Comparison of ENCODE assay signal across 12 mouse cellular contexts in genomic region chr12:75833960-75834729, GRCm38 (mm10). TPM values are rescaled to one million over a fixed set of nuclear protein-coding genes. Genes with fewer than 3 reads are reported as not detected.
DNase-seq lines count a peak whose midpoint lies in the region; ATAC-seq and TF ChIP-seq lines count a peak whose summit lies in the region.
"Had no signal": no experiment of that assay in that cellular context is flagged by ENCODE, and none has a peak within 500 bp of the region (broad histone marks: within the 10 kb centered on the region; RNA-seq: fewer than 3 reads in every experiment).

No protein-coding gene starts in this region.

- no peak overlapping the region for H3K4me3 ChIP-seq in heart, embryonic 13.5 days
- no peak overlapping the region for H3K4me3 ChIP-seq in lung, embryonic 16.5 days (ENCODE audit: low read length)
- no peak overlapping the region for H3K4me3 ChIP-seq in lung, adult 2 months (replicated peaks; ENCODE audit: extremely low read depth, low read depth, low read length)
- H3K4me3 ChIP-seq in intestine, embryonic 14.5 days (ENCODE audit: low read depth, low read length), result no peak overlapping the region; the same call in 1 of the 2 replicates
- H3K4me3 ChIP-seq in stomach, embryonic 16.5 days (replicated peaks; ENCODE audit: low read length), result no peak overlapping the region
- H3K4me3 ChIP-seq: forebrain, embryonic 15.5 days; lung, embryonic 15.5 days had no signal

- no peak for TF ChIP-seq POLR2A in lung, adult 2 months (IDR thresholded peaks at IDR 0.05; ENCODE audit: borderline replicate concordance, extremely low read depth, low read depth, low read length)

- WGBS in heart, embryonic 13.5 days, result 70% methylated on average over 14 of the region's 14 CpGs
- WGBS in lung, embryonic 16.5 days, result 58% methylated on average over 14 of the region's 14 CpGs
- 71% methylated on average over 14 of the region's 14 CpGs for WGBS in lung, adult 2 months
- 51% methylated on average over 14 of the region's 14 CpGs for WGBS in intestine, embryonic 14.5 days
- WGBS in stomach, embryonic 16.5 days, result 47% methylated on average over 14 of the region's 14 CpGs

- peak overlapping the region; percentile 34 for H3K27ac ChIP-seq in heart, embryonic 13.5 days (replicated peaks)
- H3K27ac ChIP-seq in lung, embryonic 16.5 days (ENCODE audit: low read length), result no peak overlapping the region
- H3K27ac ChIP-seq in intestine, embryonic 14.5 days (ENCODE audit: low read depth), result 0 out of 2 replicates have a peak overlapping the region, but pooled peaks have one; percentile 27
- peak overlapping the region; percentile 69 for H3K27ac ChIP-seq in stomach, embryonic 16.5 days (ENCODE audit: low read length)
- H3K27ac ChIP-seq: forebrain, embryonic 15.5 days; lung, embryonic 15.5 days had no signal

- H3K9me3 ChIP-seq in heart, embryonic 13.5 days, result no peaks in the 10 kb centered on the region
- no peaks in the 10 kb centered on the region for H3K9me3 ChIP-seq in lung, embryonic 16.5 days (ENCODE audit: control insufficient read depth, low read length)
- H3K9me3 ChIP-seq in intestine, embryonic 14.5 days (ENCODE audit: control insufficient read depth, low read length), result no peaks in the 10 kb centered on the region
- H3K9me3 ChIP-seq in stomach, embryonic 16.5 days (replicated peaks; ENCODE audit: control insufficient read depth, low read length), result no peaks in the 10 kb centered on the region
- H3K9me3 ChIP-seq: forebrain, embryonic 15.5 days; lung, embryonic 15.5 days had no signal

- H3K4me2 ChIP-seq in heart, embryonic 13.5 days, result peak overlapping the region; percentile 32
- H3K4me2 ChIP-seq in lung, embryonic 16.5 days (ENCODE audit: low read depth, low read length), result 0 out of 2 replicates have a peak overlapping the region, but pooled peaks have one; percentile 24
- H3K4me2 ChIP-seq in intestine, embryonic 14.5 days (ENCODE audit: low read length), result peak overlapping the region; percentile 31
- H3K4me2 ChIP-seq in stomach, embryonic 16.5 days (ENCODE audit: low read depth, low read length), result peak overlapping the region; percentile 32
- H3K4me2 ChIP-seq: forebrain, embryonic 15.5 days; lung, embryonic 15.5 days had no signal

- H3K27me3 ChIP-seq in heart, embryonic 13.5 days (replicated peaks), result no peaks in the 10 kb centered on the region
- H3K27me3 ChIP-seq in lung, embryonic 16.5 days (ENCODE audit: control insufficient read depth, insufficient read depth, low read depth, low read length), result no peaks in the 10 kb centered on the region
- no peaks in the 10 kb centered on the region for H3K27me3 ChIP-seq in intestine, embryonic 14.5 days (replicated peaks; ENCODE audit: control insufficient read depth, insufficient read depth, low read length)
- H3K27me3 ChIP-seq in stomach, embryonic 16.5 days (ENCODE audit: control insufficient read depth, insufficient read depth, low read length), result no peaks in the 10 kb centered on the region
- H3K27me3 ChIP-seq: forebrain, embryonic 15.5 days; lung, embryonic 15.5 days had no signal

- no peak for DNase-seq in heart, adult 8-10 months (ENCODE audit: low spot score)
- no peak for DNase-seq in lung, adult 2 months
- DNase-seq in intestine, embryonic 14.5 days (ENCODE audit: low spot score), result no peak
- no peak for DNase-seq in urinary bladder, postnatal 4 days (ENCODE audit: low spot score in 2 of 2)
- no peak for DNase-seq in right cerebral cortex, postnatal 4 days
- DNase-seq: cerebellum, postnatal 14 days; heart, postnatal 14 days had no signal

- H3K4me1 ChIP-seq in heart, embryonic 13.5 days, result peaks cover 76% of the 10 kb centered on the region
- H3K4me1 ChIP-seq in lung, embryonic 16.5 days (replicated peaks; ENCODE audit: control insufficient read depth, insufficient read depth, low read length), result peaks cover 27% of the 10 kb centered on the region
- peaks cover 22% of the 10 kb centered on the region for H3K4me1 ChIP-seq in lung, adult 2 months (ENCODE audit: control insufficient read depth, insufficient read depth, low read length)
- H3K4me1 ChIP-seq in intestine, embryonic 14.5 days (replicated peaks; ENCODE audit: control insufficient read depth, insufficient read depth, low read length), result peaks cover 28% of the 10 kb centered on the region
- H3K4me1 ChIP-seq in stomach, embryonic 16.5 days (ENCODE audit: control insufficient read depth, insufficient read depth, low read length), result peaks cover 20% of the 10 kb centered on the region

- no peak for ATAC-seq in heart, embryonic 13.5 days (ENCODE audit: extremely low read depth, insufficient number of reproducible peaks, low FRiP score, low TSS enrichment)
- ATAC-seq in lung, embryonic 16.5 days (ENCODE audit: low read depth), result no peak
- peak; percentile 47 for ATAC-seq in intestine, embryonic 14.5 days (replicated peaks; ENCODE audit: low FRiP score, low TSS enrichment, low read depth)
- no peak for ATAC-seq in stomach, embryonic 16.5 days (ENCODE audit: insufficient read depth, low FRiP score)

- TF ChIP-seq CTCF in lung, adult 2 months (IDR thresholded peaks at IDR 0.05; ENCODE audit: insufficient read depth, low read length), result no peak

- H3K36me3 ChIP-seq in heart, embryonic 13.5 days, result peaks cover 5% of the 10 kb centered on the region; the same call in 1 of the 2 replicates
- no peaks in the 10 kb centered on the region for H3K36me3 ChIP-seq in lung, embryonic 16.5 days (ENCODE audit: control insufficient read depth, insufficient read depth, low read length)
- no peaks in the 10 kb centered on the region for H3K36me3 ChIP-seq in intestine, embryonic 14.5 days (ENCODE audit: control insufficient read depth, insufficient read depth, low read length)
- H3K36me3 ChIP-seq in stomach, embryonic 16.5 days (ENCODE audit: control insufficient read depth, insufficient read depth, low read length), result no peaks in the 10 kb centered on the region
- H3K36me3 ChIP-seq: forebrain, embryonic 15.5 days; lung, embryonic 15.5 days had no signal

- H3K9ac ChIP-seq in heart, embryonic 13.5 days, result no peak overlapping the region
- H3K9ac ChIP-seq in lung, embryonic 16.5 days (ENCODE audit: low read length), result no peak overlapping the region
- H3K9ac ChIP-seq in intestine, embryonic 14.5 days (ENCODE audit: low read length), result no peak overlapping the region
- no peak overlapping the region for H3K9ac ChIP-seq in stomach, embryonic 16.5 days (ENCODE audit: low read length)
- H3K9ac ChIP-seq: forebrain, embryonic 15.5 days; lung, embryonic 15.5 days had no signal

RNA-seq across cellular contexts. Expression of gene Syne2, which starts 16.2 kb away (rescaled TPM):
- polyA plus RNA-seq in heart, embryonic 13.5 days (2015; fragmentation: Nextera tagmentation; extraction: Ambion mirVana), result 45.3 and 49.6 TPM in 2 replicates
- 10 to 100 TPM; 32.6 to 39.6 (median 36.4) TPM for total RNA-seq in heart, adult 8-10 months (2022)
- polyA plus RNA-seq in lung, embryonic 16.5 days (2015; fragmentation: Nextera tagmentation; extraction: Ambion mirVana), result 50.8 and 59.5 TPM in 2 replicates
- polyA plus RNA-seq in lung, adult 2 months (2012; rRNA removed), result 79.1 and 82.0 TPM in 2 replicates
- 41.5 and 44.7 TPM in 2 replicates for polyA plus RNA-seq in intestine, embryonic 14.5 days (2014; fragmentation: Nextera tagmentation; extraction: Ambion mirVana)
- 37.1 and 42.1 TPM in 2 replicates for polyA plus RNA-seq in stomach, embryonic 16.5 days (2015; fragmentation: Nextera tagmentation; extraction: Ambion mirVana)
